Mouse (Mus musculus) midbrain, postnatal 0 days (tissue): ENCODE measurements at regions not wholly inside any gene's neighbourhood (a gene's known extent, or its start where the extent isn't known, plus 50 kb on each side); places are given as distances from the start of the nearest gene placed in this dataset.

Source experiments
- ATAC-seq: fragments of 200-750 bp; cut with Nextera tagmentation; 2 replicates; pipeline ENCODE4 v1.8.0; 2017; ENCODE audit warnings: moderate number of reproducible peaks, mild to moderate bottlenecking, moderate TSS enrichment, moderate library complexity; ENCODE audit not compliant: low FRiP score
- DNase-seq: peaks from one replicate; pipeline ENCODE4 v3.0.0-alpha.2; 2015; ENCODE audit warnings: low spot score
- H3K27ac ChIP-seq: fragments of 300-500 bp; sonication (generic); 2 replicates; pipeline ENCODE4 v1.5.1; 2014; ENCODE audit warnings: low read depth, mild to moderate bottlenecking, low read length, mixed read lengths
- H3K27me3 ChIP-seq: fragments of 300-500 bp; sonication (generic); 2 replicates; pipeline ENCODE4 v1.6.1; 2014; ENCODE audit warnings: low read length, control low read depth, mixed read lengths; ENCODE audit not compliant: insufficient read depth
- H3K36me3 ChIP-seq: fragments of 300-500 bp; sonication (generic); 2 replicates; pipeline ENCODE4 v1.6.1; 2014; ENCODE audit warnings: low read length, control low read depth, mixed read lengths; ENCODE audit not compliant: insufficient read depth
- H3K4me1 ChIP-seq: fragments of 300-500 bp; sonication (generic); 2 replicates; pipeline ENCODE4 v1.6.1; 2014; ENCODE audit warnings: mild to moderate bottlenecking, control low read depth, antibody characterized with exemption, low read length, mixed read lengths; ENCODE audit not compliant: insufficient read depth
- H3K4me2 ChIP-seq: fragments of 300-500 bp; sonication (generic); 2 replicates; pipeline ENCODE4 v1.6.1; 2014; ENCODE audit warnings: low read depth, mild to moderate bottlenecking, low read length, mixed read lengths; ENCODE audit not compliant: poor library complexity, severe bottlenecking
- H3K4me3 ChIP-seq: fragments of 300-500 bp; sonication (generic); 2 replicates; pipeline ENCODE4 v1.5.1; 2014; ENCODE audit warnings: low read depth, mild to moderate bottlenecking, low read length, moderate library complexity
- H3K9ac ChIP-seq: fragments of 300-500 bp; sonication (generic); replicated peaks from 2 replicates; pipeline ENCODE4 v1.6.1; 2014; ENCODE audit warnings: mild to moderate bottlenecking, low read length, moderate library complexity, mixed read lengths; ENCODE audit not compliant: poor library complexity, severe bottlenecking
- H3K9me3 ChIP-seq: fragments of 300-500 bp; sonication (generic); 2 replicates; pipeline ENCODE4 v1.6.1; 2016; ENCODE audit warnings: low read length, control low read depth
- CTCF ChIP-seq: IDR thresholded peaks from 2 replicates; pipeline ENCODE4 v1.5.1; 2016; ENCODE audit warnings: antibody characterized with exemption, mild to moderate bottlenecking
- WGBS: fragments of 180-500 bp; shearing (Covaris S2); extraction: QIAGEN DNeasy Blood & Tissue Kit; methylation state at CpG from one replicate; pipeline ENCODE4 v1.1.7; 2014; 5-methylcytosine and 5-hydroxymethylcytosine counted together

GRCm38 (mm10) chr13:54882781-54883180, 66.4 kb upstream of the Unc5a start:
- 75% methylated on average over 9 of the region's 9 CpGs for WGBS
- no peak overlapping the region for H3K9ac ChIP-seq
- H3K4me2 ChIP-seq: no peak overlapping the region
- H3K4me1 ChIP-seq: peaks cover 7% of the 10 kb centered on the region; the same call in 1 of the 2 replicates
- H3K9me3 ChIP-seq: no peaks in the 10 kb centered on the region
- ATAC-seq (no peak), DNase-seq (no peak)
- no peak for TF ChIP-seq CTCF
- H3K27me3 ChIP-seq: no peaks in the 10 kb centered on the region
- no peak overlapping the region for H3K27ac ChIP-seq
- no peak overlapping the region for H3K4me3 ChIP-seq
- no peaks in the 10 kb centered on the region for H3K36me3 ChIP-seq

- no peak for ATAC-seq
- Histone ChIP-seq H3K9ac (0 out of 2 replicates have a peak overlapping the region, but pooled peaks have one; percentile 1), H3K4me1 (peaks cover 7% of the 10 kb centered on the region; the same call in 1 of the 2 replicates), H3K9me3 (no peaks in the 10 kb centered on the region), H3K36me3 (no peaks in the 10 kb centered on the region), H3K27me3 (no peaks in the 10 kb centered on the region), H3K4me3 (no peak overlapping the region), H3K4me2 (no peak overlapping the region), H3K27ac (peak overlapping the region; percentile 38; the same call in 1 of the 2 replicates)
- 45% methylated on average over 17 of the region's 17 CpGs for WGBS
- DNase-seq: no peak
- TF ChIP-seq CTCF: no peak
Observed at GRCm38 (mm10) chr13:54883748-54884708, 65.2 kb upstream of the Unc5a start.

GRCm38 (mm10) chr13:54884709-54885460, 64.3 kb upstream of the Unc5a start:
- WGBS: 33% methylated on average over 14 of the region's 14 CpGs
- peak overlapping the region; percentile 38; the same call in 1 of the 2 replicates for H3K27ac ChIP-seq
- peak; percentile 83 for DNase-seq
- H3K4me2 ChIP-seq: no peak overlapping the region
- H3K9ac ChIP-seq: 0 out of 2 replicates have a peak overlapping the region, but pooled peaks have one; percentile 1
- TF ChIP-seq CTCF: no peak
- no peaks in the 10 kb centered on the region for H3K9me3 ChIP-seq
- H3K36me3 ChIP-seq: no peaks in the 10 kb centered on the region
- H3K4me3 ChIP-seq: no peak overlapping the region
- H3K4me1 ChIP-seq: peaks cover 7% of the 10 kb centered on the region; the same call in 1 of the 2 replicates
- H3K27me3 ChIP-seq: no peaks in the 10 kb centered on the region
- no peak for ATAC-seq

- ATAC-seq (peak; percentile 57; the same call in 1 of the 2 replicates), DNase-seq (peak; percentile 63)
- Histone ChIP-seq H3K9ac (peak overlapping the region; percentile 19; the same call in 1 of the 2 replicates), H3K4me1 (peaks cover 7% of the 10 kb centered on the region; the same call in 1 of the 2 replicates), H3K4me2 (peak overlapping the region; percentile 35), H3K9me3 (no peaks in the 10 kb centered on the region), H3K27ac (peak overlapping the region; percentile 26; the same call in 1 of the 2 replicates), H3K27me3 (no peaks in the 10 kb centered on the region), H3K4me3 (no peak overlapping the region), H3K36me3 (no peaks in the 10 kb centered on the region)
- TF ChIP-seq CTCF: no peak
- 7% methylated on average over 18 of the region's 18 CpGs for WGBS
Observed at GRCm38 (mm10) chr13:54887366-54887921, 61.8 kb upstream of the Unc5a start.

- H3K27ac ChIP-seq: no peak overlapping the region
- DNase-seq (no peak), ATAC-seq (no peak)
- H3K27me3 ChIP-seq: no peaks in the 10 kb centered on the region
- H3K4me1 ChIP-seq: peaks cover 7% of the 10 kb centered on the region; the same call in 1 of the 2 replicates
- TF ChIP-seq CTCF: no peak
- WGBS: 40% methylated on average over 5 of the region's 5 CpGs
- no peaks in the 10 kb centered on the region for H3K36me3 ChIP-seq
- H3K9me3 ChIP-seq: no peaks in the 10 kb centered on the region
- H3K4me2 ChIP-seq: 0 out of 2 replicates have a peak overlapping the region, but pooled peaks have one; percentile 35
- H3K9ac ChIP-seq: no peak overlapping the region
- H3K4me3 ChIP-seq: no peak overlapping the region
Observed at GRCm38 (mm10) chr13:54888021-54888420, 61.2 kb upstream of the Unc5a start.
